Mouse (Mus musculus) forebrain, embryonic 11.5 days (tissue): Measurements from ENCODE around the gene Crbn. TPM values are rescaled to one million over a fixed set of nuclear protein-coding genes. Genes with fewer than 3 reads are reported as not detected.

Source experiments
- ATAC-seq: fragments of 200-750 bp; cut with Nextera tagmentation; replicated peaks from 2 replicates; pipeline ENCODE4 v1.8.0; 2017; ENCODE audit warnings: moderate TSS enrichment; ENCODE audit not compliant: low FRiP score
- DNase-seq: peaks from one replicate; pipeline ENCODE4 v3.0.0-alpha.2; 2017; ENCODE audit warnings: low spot score
- H3K27ac ChIP-seq: fragments of 300-500 bp; sonication (generic); 2 replicates; pipeline ENCODE4 v1.5.1; 2014; ENCODE audit warnings: low read depth, low read length
- H3K27me3 ChIP-seq: fragments of 300-500 bp; sonication (generic); 2 replicates; pipeline ENCODE4 v1.6.1; 2014; ENCODE audit warnings: mild to moderate bottlenecking, low read length, mixed read lengths; ENCODE audit not compliant: control insufficient read depth, insufficient read depth
- H3K36me3 ChIP-seq: fragments of 300-500 bp; sonication (generic); 2 replicates; pipeline ENCODE4 v1.6.1; 2014; ENCODE audit warnings: mild to moderate bottlenecking, low read length, moderate library complexity, mixed read lengths; ENCODE audit not compliant: control insufficient read depth, insufficient read depth
- H3K4me1 ChIP-seq: fragments of 300-500 bp; sonication (generic); replicated peaks from 2 replicates; pipeline ENCODE4 v1.6.1; 2014; ENCODE audit warnings: low read length, mixed read lengths; ENCODE audit not compliant: control insufficient read depth, insufficient read depth
- H3K4me2 ChIP-seq: fragments of 300-500 bp; sonication (generic); 2 replicates; pipeline ENCODE4 v1.6.1; 2014; ENCODE audit warnings: low read depth, mild to moderate bottlenecking, low read length, moderate library complexity, mixed read lengths; ENCODE audit not compliant: severe bottlenecking
- H3K4me3 ChIP-seq: fragments of 300-500 bp; sonication (generic); 2 replicates; pipeline ENCODE4 v1.5.1; 2014; ENCODE audit warnings: low read depth, low read length
- H3K9ac ChIP-seq: fragments of 300-500 bp; sonication (generic); 2 replicates; pipeline ENCODE4 v1.6.1; 2014; ENCODE audit warnings: low read length
- H3K9me3 ChIP-seq: fragments of 300-500 bp; sonication (generic); 2 replicates; pipeline ENCODE4 v1.6.1; 2016; ENCODE audit warnings: low read length, mixed read lengths; ENCODE audit not compliant: control insufficient read depth
- WGBS: fragments of 180-500 bp; shearing (Covaris S2); extraction: QIAGEN DNeasy Blood & Tissue Kit; methylation state at CpG from one replicate; pipeline ENCODE4 v1.1.7; 2014; 5-methylcytosine and 5-hydroxymethylcytosine counted together
- polyA plus RNA-seq: library from polyadenylated mRNA; unstranded; fragments of >200 nt; fragmentation: Nextera tagmentation; extraction: Ambion mirVana; gene quantifications from 2 replicates; pipeline ENCODE4 v1.2.1, GENCODE M21; 2014

Crbn gene
- polyA plus RNA-seq, result 44.0 and 47.4 TPM in 2 replicates

DNA sequence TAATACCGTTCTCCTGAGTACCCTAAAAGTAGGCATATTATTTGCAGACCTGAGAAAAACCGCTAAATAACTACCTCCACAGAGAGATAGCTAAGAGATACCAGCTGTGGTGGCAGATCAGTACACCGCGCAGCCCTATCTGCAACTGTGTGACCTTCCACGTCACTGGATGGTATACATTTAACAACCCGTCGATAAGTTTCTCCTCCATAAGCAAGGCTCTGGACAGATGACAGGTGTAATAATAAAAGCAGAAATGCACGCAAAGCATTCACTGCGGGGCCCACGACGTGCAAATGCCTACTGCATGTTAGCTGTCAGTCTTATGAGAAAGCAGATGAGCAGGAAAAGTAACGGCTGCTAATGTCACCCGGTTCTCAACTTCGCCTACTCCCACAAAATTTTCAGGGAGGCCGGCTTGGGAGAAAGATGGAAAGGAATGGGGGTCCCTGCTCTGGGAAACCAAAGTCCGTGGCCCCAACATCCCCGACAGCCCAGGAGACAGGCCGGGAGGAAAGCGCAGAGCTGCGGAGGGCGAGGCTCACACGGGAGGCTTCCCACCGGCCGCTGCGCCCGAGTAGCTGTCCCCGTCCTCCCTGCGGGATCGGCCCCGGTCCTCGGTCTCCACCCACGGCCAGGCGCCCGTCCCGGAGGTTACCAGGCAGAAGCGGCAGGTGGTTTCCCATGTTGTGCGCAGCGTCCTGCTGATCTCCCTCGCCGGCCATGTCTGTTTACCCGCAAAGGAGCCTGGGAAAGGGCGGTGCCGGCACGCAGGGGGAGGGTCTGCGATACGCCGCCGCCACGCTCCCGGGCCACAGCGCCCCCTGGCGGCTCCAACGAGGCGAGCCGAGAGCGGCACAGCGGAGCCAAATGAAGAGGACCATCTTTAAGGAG is at the start of gene Crbn:
Gene Crbn, minus strand, starts transcription at position 745 of the 894 bp plus-strand sequence.
- no peaks in the 10 kb centered on the region for H3K4me1 ChIP-seq
- H3K27me3 ChIP-seq, result no peaks in the 10 kb centered on the region
- peak within 1 kb of the TSS; percentile 77 for H3K9ac ChIP-seq
- H3K27ac ChIP-seq, result no peak within 1 kb of the TSS
- ATAC-seq, result peak; percentile 97
- no peaks in the 10 kb centered on the region; the same call in 1 of the 2 replicates for H3K36me3 ChIP-seq
- DNase-seq, result peak; percentile 96
- 1% methylated on average over 55 of the region's 57 CpGs for WGBS
- no peaks in the 10 kb centered on the region for H3K9me3 ChIP-seq
- H3K4me2 ChIP-seq, result peak within 1 kb of the TSS; percentile 90
- H3K4me3 ChIP-seq, result peak within 1 kb of the TSS; percentile 78

DNA sequence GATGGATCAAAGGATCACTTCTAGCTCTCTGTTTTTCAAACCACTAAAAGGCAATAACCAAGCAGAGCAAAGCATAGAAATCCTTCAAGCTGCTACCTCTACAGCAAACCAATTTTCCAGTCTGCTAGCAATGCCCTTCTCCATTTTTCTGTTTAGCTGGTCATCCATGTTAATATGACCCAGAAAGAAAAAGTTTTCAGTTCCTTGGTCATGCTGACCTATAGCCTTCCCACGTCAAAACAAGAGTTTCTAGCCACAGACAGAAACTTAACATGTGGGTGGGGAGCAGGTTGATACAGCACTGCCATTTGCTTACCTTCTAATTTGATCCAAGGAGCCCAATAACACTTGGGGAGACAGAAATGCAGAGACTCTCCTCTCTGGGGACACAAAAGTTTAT is 40.3 kb upstream of the Crbn start:
- H3K4me3 ChIP-seq, result no peak overlapping the region
- DNase-seq (no peak), ATAC-seq (no peak)
- no peaks in the 10 kb centered on the region for H3K4me1 ChIP-seq
- no peak overlapping the region for H3K27ac ChIP-seq
- no peaks in the 10 kb centered on the region for H3K27me3 ChIP-seq
- no peak overlapping the region for H3K9ac ChIP-seq
- H3K9me3 ChIP-seq, result no peaks in the 10 kb centered on the region
- 84% methylated on average over 1 of the region's 1 CpGs for WGBS
- no peaks in the 10 kb centered on the region for H3K36me3 ChIP-seq
- H3K4me2 ChIP-seq, result no peak overlapping the region

DNA sequence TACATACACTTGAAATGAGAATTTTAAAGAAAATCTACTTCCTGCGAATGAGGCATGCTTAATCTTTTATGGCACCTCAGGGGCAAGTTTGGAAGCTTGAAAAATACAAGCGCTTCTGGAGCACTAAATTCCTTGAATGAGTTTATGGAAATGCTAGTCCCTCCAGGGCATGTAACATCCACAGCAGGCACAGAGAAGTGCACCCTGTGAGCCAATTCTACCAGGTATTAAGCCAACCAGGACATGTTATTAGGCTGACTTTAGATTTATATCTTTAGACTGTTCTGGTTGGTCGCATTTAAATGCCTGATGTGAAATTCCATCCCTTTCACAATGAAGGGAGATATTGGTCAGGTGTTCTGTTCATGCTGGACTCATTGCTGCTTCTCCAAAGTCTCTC is 38.2 kb upstream of the Crbn start:
- 85% methylated on average over 3 of the region's 3 CpGs for WGBS
- DNase-seq (no peak), ATAC-seq (no peak)
- no peak overlapping the region for H3K4me3 ChIP-seq
- no peak overlapping the region for H3K9ac ChIP-seq
- no peaks in the 10 kb centered on the region for H3K9me3 ChIP-seq
- no peaks in the 10 kb centered on the region for H3K4me1 ChIP-seq
- no peak overlapping the region for H3K27ac ChIP-seq
- no peaks in the 10 kb centered on the region for H3K36me3 ChIP-seq
- no peaks in the 10 kb centered on the region for H3K27me3 ChIP-seq
- no peak overlapping the region for H3K4me2 ChIP-seq

DNA sequence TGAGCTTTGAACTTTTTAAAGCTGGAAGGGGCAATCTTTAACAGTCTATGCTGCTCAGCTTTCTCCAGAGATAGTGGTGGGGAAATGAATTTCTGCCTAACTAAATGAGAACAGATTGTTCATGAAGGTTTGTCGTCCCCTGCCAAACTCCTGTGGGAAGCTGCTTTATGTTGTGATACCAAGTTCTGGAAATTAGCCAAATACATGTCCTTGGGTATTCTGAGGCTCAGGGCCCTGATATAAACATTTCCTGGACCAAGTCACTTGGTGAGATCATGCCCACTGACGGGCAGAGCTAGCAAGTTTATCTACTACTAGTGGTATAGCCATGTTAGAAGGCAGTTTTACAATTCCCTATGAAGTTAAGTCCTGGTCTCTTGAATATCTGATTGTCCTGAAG is 35.4 kb upstream of the Crbn start:
- DNase-seq, result no peak
- Histone ChIP-seq H3K27me3 (no peaks in the 10 kb centered on the region), H3K4me3 (no peak overlapping the region), H3K4me2 (no peak overlapping the region), H3K9ac (no peak overlapping the region), H3K9me3 (no peaks in the 10 kb centered on the region), H3K27ac (no peak overlapping the region), H3K36me3 (no peaks in the 10 kb centered on the region), H3K4me1 (no peaks in the 10 kb centered on the region)
- 88% methylated on average over 2 of the region's 2 CpGs for WGBS
- no peak for ATAC-seq

DNA sequence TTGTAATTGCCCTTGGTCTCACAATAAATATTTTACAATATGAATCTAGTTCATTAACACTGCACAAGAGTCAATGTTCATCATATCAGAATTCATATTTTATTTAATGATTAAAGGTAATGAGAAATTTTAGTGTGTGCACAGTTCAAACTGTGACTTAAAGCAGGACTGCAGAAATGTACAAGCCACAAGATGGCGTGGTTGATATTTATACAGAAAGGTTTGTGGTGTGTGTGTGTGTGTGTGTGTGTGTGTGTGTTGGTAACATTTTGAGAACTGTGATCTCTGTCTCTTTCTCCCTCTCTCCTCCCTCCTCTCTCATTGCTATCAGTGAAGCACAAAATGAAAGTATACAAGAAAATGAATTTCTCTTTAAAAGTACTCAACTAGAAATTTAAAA is 22.5 kb upstream of the Crbn start:
- no peaks in the 10 kb centered on the region for H3K9me3 ChIP-seq
- ATAC-seq (peak; percentile 49; the same call in 1 of the 2 replicates), DNase-seq (peak; percentile 56)
- no peak overlapping the region for H3K27ac ChIP-seq
- H3K4me2 ChIP-seq, result no peak overlapping the region
- H3K4me1 ChIP-seq, result no peaks in the 10 kb centered on the region
- 52% methylated on average over 1 of the region's 1 CpGs for WGBS
- no peak overlapping the region for H3K4me3 ChIP-seq
- no peak overlapping the region for H3K9ac ChIP-seq
- H3K27me3 ChIP-seq, result no peaks in the 10 kb centered on the region
- no peaks in the 10 kb centered on the region for H3K36me3 ChIP-seq

DNA sequence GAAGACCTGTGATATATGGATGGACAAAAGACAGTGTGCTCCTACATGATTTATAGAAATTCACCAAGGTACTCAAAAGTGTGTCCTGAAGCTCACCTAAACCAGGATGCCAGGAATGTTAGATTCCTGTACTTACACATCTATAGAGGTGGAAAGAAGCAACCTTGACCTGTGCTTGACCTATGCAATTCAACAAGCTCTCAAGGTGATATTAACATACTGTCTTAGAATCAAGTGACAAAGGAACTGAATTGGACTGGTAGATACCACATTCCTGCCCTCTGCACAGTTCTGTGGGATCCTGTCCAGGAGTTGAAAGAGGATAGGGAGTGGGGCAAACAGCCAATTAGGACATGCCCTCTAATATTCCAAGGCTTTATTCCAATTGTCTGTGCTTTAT is 20.7 kb upstream of the Crbn start:
- Histone ChIP-seq H3K27me3 (no peaks in the 10 kb centered on the region), H3K36me3 (no peaks in the 10 kb centered on the region), H3K9me3 (no peaks in the 10 kb centered on the region), H3K9ac (no peak overlapping the region), H3K27ac (no peak overlapping the region), H3K4me1 (no peaks in the 10 kb centered on the region), H3K4me2 (no peak overlapping the region), H3K4me3 (no peak overlapping the region)
- no peak for ATAC-seq
- DNase-seq, result no peak

DNA sequence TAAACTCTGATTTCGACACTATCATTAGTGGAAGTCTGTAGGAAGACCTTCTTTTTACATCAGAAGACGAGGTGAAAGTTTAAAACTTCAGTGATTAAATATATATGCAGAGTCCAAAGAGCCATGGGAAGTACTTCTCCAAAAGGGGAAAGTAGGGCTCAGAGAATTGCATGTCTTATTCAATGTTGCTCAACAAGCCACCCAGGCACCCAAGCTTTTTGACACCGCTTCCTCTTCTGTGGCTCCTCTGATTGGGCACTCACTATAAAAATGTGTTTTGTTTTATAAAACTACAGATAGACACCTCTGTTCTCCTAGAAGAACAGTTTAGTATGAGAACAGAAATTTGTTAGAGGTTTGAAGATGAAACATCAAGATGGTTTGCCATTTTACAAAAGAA is 20.0 kb upstream of the Crbn start:
- Histone ChIP-seq H3K27ac (no peak overlapping the region), H3K27me3 (no peaks in the 10 kb centered on the region), H3K9ac (no peak overlapping the region), H3K9me3 (no peaks in the 10 kb centered on the region), H3K4me2 (no peak overlapping the region), H3K36me3 (no peaks in the 10 kb centered on the region), H3K4me3 (no peak overlapping the region), H3K4me1 (no peaks in the 10 kb centered on the region)
- WGBS, result 82% methylated on average over 3 of the region's 3 CpGs
- ATAC-seq (no peak), DNase-seq (no peak)

DNA sequence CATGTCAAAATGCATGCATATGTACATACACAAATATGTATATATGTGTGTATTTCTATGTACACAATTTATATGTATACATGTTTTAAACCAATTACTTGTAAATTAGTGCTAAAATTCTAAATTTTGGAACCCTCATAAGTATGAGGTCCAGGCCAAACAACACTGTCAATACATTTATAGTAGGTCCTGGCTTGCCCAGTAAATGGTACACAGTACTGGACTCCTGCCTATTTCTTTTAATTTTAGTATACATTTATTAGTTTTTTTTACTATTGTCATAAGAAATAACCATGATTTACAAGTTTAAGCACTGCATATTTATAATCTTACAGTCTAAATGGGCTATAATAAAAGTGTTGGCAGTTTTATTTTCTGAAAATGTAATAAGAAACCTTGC is 19.4 kb upstream of the Crbn start:
- H3K4me1 ChIP-seq, result no peaks in the 10 kb centered on the region
- H3K4me2 ChIP-seq, result no peak overlapping the region
- DNase-seq (no peak), ATAC-seq (no peak)
- H3K9me3 ChIP-seq, result no peaks in the 10 kb centered on the region
- no peak overlapping the region for H3K9ac ChIP-seq
- H3K36me3 ChIP-seq, result no peaks in the 10 kb centered on the region
- H3K27me3 ChIP-seq, result no peaks in the 10 kb centered on the region
- H3K27ac ChIP-seq, result no peak overlapping the region
- no peak overlapping the region for H3K4me3 ChIP-seq

DNA sequence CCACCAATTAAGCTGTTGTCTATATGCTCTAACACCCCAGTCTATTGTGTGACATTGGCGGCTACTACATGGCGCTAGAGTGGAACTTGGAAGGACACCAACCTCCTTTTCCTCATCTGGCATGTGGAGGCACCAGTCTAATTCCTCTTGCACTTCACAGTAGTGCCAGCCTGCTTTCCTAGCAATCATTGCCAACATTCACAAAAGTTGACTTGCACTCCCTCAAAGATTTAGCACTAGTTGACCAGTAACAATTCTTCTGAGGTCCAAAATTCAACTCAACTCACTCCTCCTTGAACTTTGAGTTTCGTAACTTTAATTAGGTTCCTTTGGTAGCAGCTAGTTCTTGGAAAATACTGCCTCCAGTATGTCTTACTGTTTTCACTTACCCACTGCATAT is 10.8 kb upstream of the Crbn start:
- WGBS, result 93% methylated on average over 3 of the region's 3 CpGs
- no peaks in the 10 kb centered on the region for H3K9me3 ChIP-seq
- no peak overlapping the region for H3K27ac ChIP-seq
- no peaks in the 10 kb centered on the region for H3K36me3 ChIP-seq
- DNase-seq (no peak), ATAC-seq (no peak)
- H3K4me1 ChIP-seq, result no peaks in the 10 kb centered on the region
- no peak overlapping the region for H3K4me3 ChIP-seq
- H3K4me2 ChIP-seq, result no peak overlapping the region
- no peaks in the 10 kb centered on the region for H3K27me3 ChIP-seq
- no peak overlapping the region for H3K9ac ChIP-seq
